Mouse (Mus musculus) heart, postnatal 0 days (tissue): Measurements from ENCODE around the gene Pdk1. TPM values are rescaled to one million over a fixed set of nuclear protein-coding genes. Genes with fewer than 3 reads are reported as not detected.
"Not testable (repeated sequence)": the region's sequence is repeated elsewhere in the genome, so short reads cannot be mapped to it uniquely, and the experiment has no call there.

Experiments used
- ATAC-seq: fragments of 200-750 bp; cut with Nextera tagmentation; 2 replicates; pipeline ENCODE4 v1.8.0; 2017; ENCODE audit warnings: low read depth, moderate number of reproducible peaks, moderate library complexity; ENCODE audit not compliant: insufficient read depth
- DNase-seq: peaks from one replicate; pipeline ENCODE4 v3.0.0-alpha.2; 2016; ENCODE audit warnings: low spot score
- H3K27ac ChIP-seq: fragments of 300-500 bp; sonication (generic); 2 replicates; pipeline ENCODE4 v1.5.1; 2014; ENCODE audit warnings: low read depth, mild to moderate bottlenecking
- H3K27me3 ChIP-seq: fragments of 300-500 bp; sonication (generic); 2 replicates; pipeline ENCODE4 v1.6.1; 2014; ENCODE audit warnings: low read length, mixed read lengths; ENCODE audit not compliant: control insufficient read depth, insufficient read depth
- H3K36me3 ChIP-seq: fragments of 300-500 bp; sonication (generic); replicated peaks from 2 replicates; pipeline ENCODE4 v1.6.1; 2014; ENCODE audit warnings: low read length, mixed read lengths; ENCODE audit not compliant: control insufficient read depth, insufficient read depth
- H3K4me1 ChIP-seq: fragments of 300-500 bp; sonication (generic); 2 replicates; pipeline ENCODE4 v1.6.1; 2014; ENCODE audit warnings: antibody characterized with exemption; ENCODE audit not compliant: control insufficient read depth, insufficient read depth
- H3K4me2 ChIP-seq: fragments of 300-500 bp; sonication (generic); 2 replicates; pipeline ENCODE4 v1.6.1; 2014; ENCODE audit warnings: low read depth, mild to moderate bottlenecking, low read length, moderate library complexity
- H3K4me3 ChIP-seq: fragments of 300-500 bp; sonication (generic); 2 replicates; pipeline ENCODE4 v1.5.1; 2014; ENCODE audit warnings: low read depth, low read length
- H3K9ac ChIP-seq: fragments of 300-500 bp; sonication (generic); replicated peaks from 2 replicates; pipeline ENCODE4 v1.6.1; 2014; ENCODE audit warnings: low read depth, low read length, mixed read lengths
- H3K9me3 ChIP-seq: fragments of 300-500 bp; sonication (generic); replicated peaks from 2 replicates; pipeline ENCODE4 v1.6.1; 2016; ENCODE audit warnings: low read length; ENCODE audit not compliant: control insufficient read depth
- CTCF ChIP-seq: IDR thresholded peaks from 2 replicates; pipeline ENCODE4 v1.5.1; 2016; ENCODE audit warnings: antibody characterized with exemption, control low read depth, low read depth
- EP300 ChIP-seq: IDR thresholded peaks from 2 replicates; pipeline ENCODE4 v1.6.1; 2016; ENCODE audit warnings: antibody characterized with exemption, low read depth
- WGBS: fragments of 180-500 bp; shearing (Covaris S2); extraction: QIAGEN DNeasy Blood & Tissue Kit; methylation state at CpG from one replicate; pipeline ENCODE4 v1.1.7; 2014; 5-methylcytosine and 5-hydroxymethylcytosine counted together
- polyA plus RNA-seq: library from polyadenylated mRNA; unstranded; fragments of >200 nt; fragmentation: Nextera tagmentation; extraction: Ambion mirVana; gene quantifications from 2 replicates; pipeline ENCODE4 v1.2.1, GENCODE M21; 2015
- total RNA-seq: library from RNA; depleted of rRNA; stranded (reverse); fragments of >200 nt; gene quantifications from 2 replicates; pipeline ENCODE4 v1.2.3, GENCODE M21; 2014; ENCODE audit warnings: low replicate concordance

The Pdk1 gene
- total and polyA plus RNA-seq, 2 experiments from 2014 or later = 65.0 to 181 TPM

DNA sequence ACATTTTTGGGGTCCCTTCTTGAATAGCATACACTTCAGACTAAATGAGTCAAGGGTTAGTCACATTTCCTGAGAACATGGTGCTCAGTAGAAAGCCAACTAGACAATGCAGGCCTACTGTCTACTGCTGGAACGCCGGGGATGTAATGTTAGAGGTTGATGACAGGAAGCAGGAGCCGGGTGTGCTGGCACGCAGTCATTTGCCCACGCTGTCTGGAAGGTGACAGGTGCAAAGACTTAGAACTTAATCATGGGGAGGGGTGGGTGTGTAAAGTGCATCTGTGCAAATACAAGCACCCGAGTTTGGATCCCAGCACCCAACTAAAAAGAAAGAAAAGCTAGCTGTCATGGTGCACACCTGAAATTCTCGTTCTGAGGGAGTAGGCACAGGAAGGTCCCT is 32.1 kb downstream of the Pdk1 start:
- no peak overlapping the region for H3K27ac ChIP-seq
- H3K27me3 ChIP-seq = no peaks in the 10 kb centered on the region
- no peak for TF ChIP-seq EP300
- TF ChIP-seq CTCF = no peak
- WGBS = 86% methylated on average over 7 of the region's 7 CpGs
- ATAC-seq = no peak
- H3K4me2 ChIP-seq = no peak overlapping the region
- H3K9ac ChIP-seq = no peak overlapping the region
- H3K4me3 ChIP-seq = no peak overlapping the region
- no peaks in the 10 kb centered on the region for H3K4me1 ChIP-seq
- H3K36me3 ChIP-seq = peaks cover 11% of the 10 kb centered on the region
- no peaks in the 10 kb centered on the region for H3K9me3 ChIP-seq
- no peak for DNase-seq

DNA sequence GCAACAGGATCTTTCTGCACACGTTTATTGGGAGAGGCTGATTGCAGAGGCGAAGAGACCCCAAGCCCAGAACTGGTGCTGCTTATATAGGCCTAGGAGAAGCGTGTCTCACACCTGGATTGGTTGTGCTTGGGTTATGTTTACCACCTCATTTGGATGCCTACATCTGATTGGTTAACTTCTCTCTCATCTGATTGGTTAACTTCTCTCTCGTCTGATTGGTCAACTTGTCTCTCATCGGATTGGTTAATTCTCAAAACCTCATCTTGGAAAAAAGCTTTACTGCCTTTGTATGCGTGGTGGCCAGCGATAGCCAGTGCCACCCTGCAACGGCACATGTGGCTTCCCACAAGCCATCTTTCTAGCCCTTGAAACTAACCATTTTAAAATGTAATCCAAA is 33.3 kb downstream of the Pdk1 start:
- H3K27me3 ChIP-seq, H3K36me3 ChIP-seq, DNase-seq, H3K9me3 ChIP-seq, H3K4me3 ChIP-seq, ATAC-seq, H3K4me1 ChIP-seq, H3K4me2 ChIP-seq, H3K27ac ChIP-seq, H3K9ac ChIP-seq: not testable (repeated sequence)
- 92% methylated on average over 8 of the region's 8 CpGs for WGBS

DNA sequence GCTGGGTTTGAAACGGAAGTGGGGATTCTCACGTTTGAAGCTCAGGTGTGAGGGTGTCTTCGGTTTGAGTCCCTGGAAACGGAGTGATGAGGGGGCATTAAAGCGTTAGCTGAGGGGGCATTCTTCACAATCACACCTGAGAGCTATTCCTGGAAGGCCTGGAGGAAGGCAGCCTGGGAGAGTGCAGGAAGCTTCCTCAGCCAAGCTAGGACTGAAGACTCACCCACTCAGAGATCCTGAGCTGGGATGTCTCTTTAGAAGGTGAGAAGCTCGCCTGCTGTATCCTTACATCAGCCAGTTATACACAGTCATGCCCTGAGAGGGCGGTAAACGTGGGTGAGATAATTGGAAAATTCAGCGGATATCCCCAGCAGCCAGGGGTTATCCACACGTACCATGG is 40.9 kb downstream of the Pdk1 start:
- Histone ChIP-seq H3K9me3 (no peaks in the 10 kb centered on the region), H3K27me3 (no peaks in the 10 kb centered on the region), H3K27ac (no peak overlapping the region), H3K4me2 (no peak overlapping the region), H3K4me1 (no peaks in the 10 kb centered on the region), H3K4me3 (no peak overlapping the region), H3K9ac (no peak overlapping the region), H3K36me3 (no peaks in the 10 kb centered on the region)
- TF ChIP-seq CTCF (no peak), EP300 (no peak)
- WGBS = 68% methylated on average over 10 of the region's 10 CpGs
- ATAC-seq (no peak), DNase-seq (no peak)

DNA sequence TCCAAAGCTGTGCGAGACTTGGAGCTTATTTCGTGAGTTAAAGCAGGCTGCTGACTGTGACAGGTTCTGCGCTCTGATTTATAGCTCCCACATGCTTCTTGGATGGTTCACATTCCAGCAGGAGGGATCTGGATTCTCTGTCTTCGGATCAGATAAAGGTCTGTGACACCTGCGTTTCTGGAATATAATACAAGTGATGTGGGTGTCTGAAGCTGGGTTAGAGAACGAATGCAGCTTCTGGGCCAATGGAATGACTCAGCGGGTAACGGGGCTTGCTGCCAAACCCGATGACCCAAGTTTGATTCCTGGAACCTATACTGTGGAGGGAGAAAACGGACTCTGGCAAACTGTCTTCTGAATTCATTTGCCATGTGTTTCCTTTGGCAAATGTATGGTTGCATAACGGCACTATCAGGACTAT is 46.2 kb downstream of the Pdk1 start:
- Histone ChIP-seq H3K4me3 (no peak overlapping the region), H3K9ac (no peak overlapping the region), H3K27me3 (no peaks in the 10 kb centered on the region), H3K9me3 (no peaks in the 10 kb centered on the region), H3K4me1 (no peaks in the 10 kb centered on the region), H3K36me3 (no peaks in the 10 kb centered on the region), H3K27ac (no peak overlapping the region), H3K4me2 (no peak overlapping the region)
- no peak for TF ChIP-seq CTCF
- TF ChIP-seq EP300 = no peak
- no peak for ATAC-seq
- no peak for DNase-seq
- WGBS = 58% methylated on average over 11 of the region's 11 CpGs

DNA sequence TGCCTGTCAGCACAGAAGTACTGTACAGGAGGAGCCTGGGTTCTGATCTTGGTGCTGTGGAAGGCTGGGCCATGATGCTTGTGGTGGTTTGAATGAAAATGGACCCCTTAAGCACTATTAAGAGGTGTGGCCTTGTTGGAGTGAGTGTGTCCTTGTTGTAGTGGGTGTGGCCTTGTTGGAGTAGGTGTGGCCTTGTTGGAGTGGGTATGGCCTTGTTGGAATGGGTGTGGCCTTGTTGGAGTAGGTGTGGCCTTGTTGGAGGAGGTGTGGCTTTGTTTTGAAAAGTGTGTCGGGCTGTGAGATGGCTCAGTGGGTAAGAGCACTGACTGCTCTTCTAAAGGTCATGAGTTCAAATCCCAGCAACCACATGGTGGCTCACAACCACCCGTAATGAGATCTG is 51.9 kb downstream of the Pdk1 start:
- ATAC-seq, H3K27ac ChIP-seq, DNase-seq, H3K27me3 ChIP-seq, H3K4me1 ChIP-seq, H3K9me3 ChIP-seq, H3K4me3 ChIP-seq, H3K9ac ChIP-seq, H3K36me3 ChIP-seq, H3K4me2 ChIP-seq: not testable (repeated sequence)
- WGBS = 86% methylated on average over 2 of the region's 2 CpGs

DNA sequence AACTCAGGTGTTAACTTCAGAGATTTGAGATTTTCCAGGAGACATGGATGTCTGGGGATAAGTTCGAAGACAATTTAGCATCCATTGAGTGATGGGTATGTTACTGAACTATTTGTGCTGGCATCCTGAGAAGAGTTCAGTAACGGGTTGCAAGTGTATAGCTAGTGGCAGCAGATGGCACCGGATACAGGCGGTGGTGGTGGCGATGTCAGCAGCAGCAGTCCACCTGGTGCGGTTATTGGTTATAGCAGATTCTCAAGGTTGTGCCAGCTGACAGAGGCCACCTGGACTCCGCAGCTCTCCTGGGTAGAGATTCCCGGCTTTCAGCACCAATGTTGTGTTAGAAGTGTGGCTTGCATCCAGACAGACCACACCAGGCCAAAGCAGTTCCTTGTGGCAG is 61.0 kb downstream of the Pdk1 start:
- WGBS = 79% methylated on average over 8 of the region's 8 CpGs
- no peak for ATAC-seq
- peaks cover 6% of the 10 kb centered on the region; the same call in 1 of the 2 replicates for H3K4me1 ChIP-seq

More for the DNA sequence above, 61.0 kb downstream of the Pdk1 start:
- no peaks in the 10 kb centered on the region for H3K9me3 ChIP-seq
- H3K27ac ChIP-seq = no peak overlapping the region
- H3K4me3 ChIP-seq = no peak overlapping the region
- no peaks in the 10 kb centered on the region for H3K36me3 ChIP-seq
- H3K4me2 ChIP-seq = no peak overlapping the region
- no peak overlapping the region for H3K9ac ChIP-seq
- DNase-seq = no peak
- TF ChIP-seq CTCF (no peak), EP300 (no peak)
- no peaks in the 10 kb centered on the region for H3K27me3 ChIP-seq
